ENCODE assay signal across 24 mouse cellular contexts in genomic region chr2:52656722-52657121, GRCm38 (mm10). TPM values are rescaled to one million over a fixed set of nuclear protein-coding genes. Genes with fewer than 3 reads are reported as not detected.
"Had no signal": no experiment of that assay in that cellular context is flagged by ENCODE, and none has a peak within 500 bp of the region (broad histone marks: within the 10 kb centered on the region; RNA-seq: fewer than 3 reads in every experiment).

No protein-coding gene starts in this region.

- H3K4me1 ChIP-seq: heart, embryonic 10.5 days; heart, embryonic 12.5 days; hindbrain, embryonic 13.5 days; hindbrain, embryonic 15.5 days; kidney, embryonic 15.5 days; limb, embryonic 10.5 days; limb, embryonic 12.5 days; liver, embryonic 13.5 days; liver, embryonic 15.5 days had no signal

- H3K27ac ChIP-seq: heart, embryonic 10.5 days; hindbrain, embryonic 13.5 days; hindbrain, embryonic 15.5 days; hindbrain, postnatal 0 days; kidney, embryonic 15.5 days; kidney, postnatal 0 days; limb, embryonic 10.5 days; limb, embryonic 12.5 days; liver, embryonic 13.5 days; liver, embryonic 15.5 days had no signal

- H3K36me3 ChIP-seq: heart, embryonic 10.5 days; heart, embryonic 12.5 days; hindbrain, embryonic 13.5 days; hindbrain, embryonic 15.5 days; kidney, embryonic 15.5 days; limb, embryonic 10.5 days; limb, embryonic 12.5 days; liver, embryonic 13.5 days; liver, embryonic 15.5 days had no signal

- H3K4me3 ChIP-seq: heart, embryonic 10.5 days; heart, embryonic 12.5 days; hindbrain, embryonic 13.5 days; hindbrain, embryonic 15.5 days; kidney, embryonic 15.5 days; limb, embryonic 10.5 days; limb, embryonic 12.5 days; liver, embryonic 13.5 days; liver, embryonic 15.5 days had no signal

- H3K9ac ChIP-seq: heart, embryonic 12.5 days; hindbrain, embryonic 13.5 days; hindbrain, embryonic 15.5 days; kidney, embryonic 15.5 days; limb, embryonic 12.5 days; liver, embryonic 13.5 days; liver, embryonic 15.5 days had no signal

- ATAC-seq: hindbrain, postnatal 0 days; intestine, embryonic 16.5 days had no signal

- H3K9me3 ChIP-seq: heart, embryonic 10.5 days; heart, embryonic 12.5 days; hindbrain, embryonic 13.5 days; hindbrain, embryonic 15.5 days; kidney, embryonic 15.5 days; limb, embryonic 10.5 days; limb, embryonic 12.5 days; liver, embryonic 13.5 days; liver, embryonic 15.5 days had no signal

- DNase-seq: gastrocnemius, postnatal 14 days; gastrocnemius, postnatal 36 days; heart, adult 18-20 months; heart, postnatal 10 days; kidney, adult 11 months; kidney, adult 2 months; kidney, adult 9 months; kidney, postnatal 14 days; kidney, postnatal 36 days; liver; liver, embryonic 13.5 days had no signal

- H3K4me2 ChIP-seq: heart, embryonic 12.5 days; hindbrain, embryonic 13.5 days; hindbrain, embryonic 15.5 days; kidney, embryonic 15.5 days; limb, embryonic 12.5 days; liver, embryonic 11.5 days; liver, embryonic 13.5 days; liver, embryonic 15.5 days had no signal

- H3K27me3 ChIP-seq: hindbrain, embryonic 13.5 days; hindbrain, embryonic 15.5 days; liver, embryonic 13.5 days; liver, embryonic 15.5 days had no signal

RNA-seq across cellular contexts. Expression of gene Cacnb4, which starts 19.9 kb away (rescaled TPM):
- total RNA-seq: hematopoietic stem cell, adult 5-6 weeks had no signal
